Mouse (Mus musculus) C2C12 (cell line): ENCODE measurements around the gene Ebna1bp2.

ENCODE experiments used
- CEBPB ChIP-seq: IDR thresholded peaks from one replicate; pipeline ENCODE4 v1.6.1; 2011; ENCODE audit warnings: low read depth, mild to moderate bottlenecking, control low read depth, moderate library complexity
- CTCF ChIP-seq: IDR thresholded peaks from one replicate; pipeline ENCODE4 v1.5.1; 2011; ENCODE audit not compliant: control insufficient read depth, insufficient read depth, insufficient read length
- FOSL1 ChIP-seq: IDR thresholded peaks from one replicate; pipeline ENCODE4 v1.8.0; 2011; ENCODE audit warnings: mild to moderate bottlenecking, low read length; ENCODE audit not compliant: poor library complexity, insufficient read depth, severe bottlenecking
- MAX ChIP-seq: IDR thresholded peaks from one replicate; pipeline ENCODE4 v1.6.1; 2011; ENCODE audit warnings: mild to moderate bottlenecking, control low read depth
- MYOG ChIP-seq: IDR thresholded peaks from one replicate; pipeline ENCODE4 v1.6.1; 2011; ENCODE audit not compliant: control insufficient read depth, insufficient read length; ENCODE audit errors: extremely low read depth
- USF1 ChIP-seq: IDR thresholded peaks from one replicate; pipeline ENCODE4 v1.6.1; 2011; ENCODE audit warnings: low read depth, mild to moderate bottlenecking, control low read depth, moderate library complexity

DNA sequence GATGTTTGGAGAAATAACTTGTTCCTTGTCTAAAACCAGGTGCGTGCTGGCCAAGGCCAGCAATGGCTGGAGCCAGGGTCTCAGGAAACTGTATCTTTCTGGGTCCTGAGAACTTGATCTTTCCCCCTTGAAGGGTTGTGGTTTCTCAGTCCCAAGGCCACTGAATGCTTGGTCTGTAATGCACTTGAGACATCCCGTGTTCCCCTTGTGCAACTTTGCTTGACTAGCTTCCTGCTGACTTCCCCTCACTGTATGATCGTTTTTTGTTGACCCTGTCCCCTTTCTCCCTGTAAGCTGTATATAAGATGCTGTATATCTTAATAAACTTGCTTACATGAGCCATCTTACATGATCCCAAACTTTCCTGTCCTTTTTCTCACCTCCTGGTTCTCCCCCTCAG is 10.8 kb upstream of the Ebna1bp2 start:
- no peak for TF ChIP-seq CTCF
- no peak for TF ChIP-seq MAX
- TF ChIP-seq USF1: no peak
- no peak for TF ChIP-seq FOSL1
- TF ChIP-seq CEBPB: no peak
- no peak for TF ChIP-seq MYOG
